Mouse (Mus musculus) limb, embryonic 14.5 days (tissue): ENCODE results near the gene Acy3. TPM values are rescaled to one million over a fixed set of nuclear protein-coding genes. Genes with fewer than 3 reads are reported as not detected.

ENCODE experiments used
- ATAC-seq: fragments of 200-750 bp; cut with Nextera tagmentation; 2 replicates; pipeline ENCODE4 v1.8.0; 2017; ENCODE audit warnings: low read depth, moderate number of reproducible peaks, moderate TSS enrichment; ENCODE audit not compliant: low FRiP score
- DNase-seq: peaks from one replicate; pipeline ENCODE4 v3.0.0-alpha.2; 2015; ENCODE audit warnings: low spot score
- H3K27ac ChIP-seq: fragments of 300-500 bp; sonication (generic); replicated peaks from 2 replicates; pipeline ENCODE4 v1.5.1; 2014; ENCODE audit warnings: low read depth, mild to moderate bottlenecking, low read length, moderate library complexity, mixed read lengths
- H3K27me3 ChIP-seq: fragments of 300-500 bp; sonication (generic); 2 replicates; pipeline ENCODE4 v1.6.1; 2014; ENCODE audit warnings: low read length, mixed read lengths; ENCODE audit not compliant: control insufficient read depth, insufficient read depth
- H3K36me3 ChIP-seq: fragments of 300-500 bp; sonication (generic); 2 replicates; pipeline ENCODE4 v1.6.1; 2014; ENCODE audit warnings: mild to moderate bottlenecking, low read length, moderate library complexity, mixed read lengths; ENCODE audit not compliant: control insufficient read depth, insufficient read depth
- H3K4me1 ChIP-seq: fragments of 300-500 bp; sonication (generic); 2 replicates; pipeline ENCODE4 v1.6.1; 2014; ENCODE audit warnings: antibody characterized with exemption, low read length, mixed read lengths; ENCODE audit not compliant: control insufficient read depth, insufficient read depth
- H3K4me2 ChIP-seq: fragments of 300-500 bp; sonication (generic); replicated peaks from 2 replicates; pipeline ENCODE4 v1.6.1; 2014; ENCODE audit warnings: low read depth, mild to moderate bottlenecking, low read length, moderate library complexity; ENCODE audit not compliant: severe bottlenecking
- H3K4me3 ChIP-seq: fragments of 300-500 bp; sonication (generic); replicated peaks from 2 replicates; pipeline ENCODE4 v1.5.1; 2014; ENCODE audit warnings: low read length
- H3K9ac ChIP-seq: fragments of 300-500 bp; sonication (generic); 2 replicates; pipeline ENCODE4 v1.6.1; 2014; ENCODE audit warnings: mild to moderate bottlenecking, low read depth, low read length, moderate library complexity; ENCODE audit not compliant: severe bottlenecking
- H3K9me3 ChIP-seq: fragments of 300-500 bp; sonication (generic); 2 replicates; pipeline ENCODE4 v1.6.1; 2016; ENCODE audit warnings: low read length; ENCODE audit not compliant: control insufficient read depth
- POLR2A ChIP-seq: fragments of 200-500 bp; IDR thresholded peaks from 2 replicates; pipeline ENCODE4 v1.8.0; 2012; ENCODE audit warnings: inconsistent platforms, mild to moderate bottlenecking, moderate library complexity, borderline replicate concordance; ENCODE audit not compliant: insufficient read depth, insufficient read length; ENCODE audit errors: extremely low read depth
- WGBS: fragments of 180-500 bp; shearing (Covaris S2); extraction: QIAGEN DNeasy Blood & Tissue Kit; methylation state at CpG from one replicate; pipeline ENCODE4 v1.1.7; 2014; 5-methylcytosine and 5-hydroxymethylcytosine counted together
- polyA plus RNA-seq, 2 experiments: library from polyadenylated mRNA; depleted of rRNA in 1 of 2; stranded (reverse) in 1 of 2; unstranded in 1 of 2; fragments of >200 nt; fragmentation: Nextera tagmentation in 1 of 2; extraction: Ambion mirVana in 1 of 2; gene quantifications; 2 replicates each; pipeline versions ENCODE4 v1.2.1 to v1.2.3; 2012 to 2014

The Acy3 gene
- polyA plus RNA-seq, 2 experiments: 9.2 to 9.4 TPM

- no peak for ATAC-seq
- Histone ChIP-seq H3K9me3 (no peaks in the 10 kb centered on the region), H3K4me3 (no peak overlapping the region; the same call in 1 of the 2 replicates), H3K4me2 (peak overlapping the region; percentile 85), H3K4me1 (peaks cover 12% of the 10 kb centered on the region), H3K27me3 (no peaks in the 10 kb centered on the region), H3K27ac (no peak overlapping the region), H3K36me3 (peaks cover 3% of the 10 kb centered on the region; the same call in 1 of the 2 replicates), H3K9ac (no peak overlapping the region)
- WGBS: 90% methylated on average over 9 of the region's 9 CpGs
- TF ChIP-seq POLR2A: no peak
- no peak for DNase-seq
Measured at GRCm38 (mm10) chr19:3999121-3999730, 12.9 kb downstream of the Acy3 start.

- peak within 1 kb of the TSS; percentile 81 for H3K9ac ChIP-seq
- ATAC-seq: peak; percentile 92
- peaks cover 12% of the 10 kb centered on the region for H3K4me1 ChIP-seq
- H3K9me3 ChIP-seq: no peaks in the 10 kb centered on the region
- WGBS: 1% methylated on average over 50 of the region's 64 CpGs
- peak; percentile 97 for DNase-seq
- no peaks in the 10 kb centered on the region for H3K27me3 ChIP-seq
- peak within 1 kb of the TSS; percentile 70 for H3K4me3 ChIP-seq
- H3K27ac ChIP-seq: peak within 1 kb of the TSS; percentile 93
- peak within 1 kb of the TSS; percentile 85 for H3K4me2 ChIP-seq
- peak; percentile 93; the same call in 1 of the 2 replicates for TF ChIP-seq POLR2A
- peaks cover 9% of the 10 kb centered on the region for H3K36me3 ChIP-seq
Measured at GRCm38 (mm10) chr19:4000119-4000900, 13.9 kb downstream of the Acy3 start, which contains the start of the genes Nudt8 and Gm49405. TSS of gene Nudt8 (plus strand) at chr19:4000580. TSS of gene Gm49405 (plus strand) at chr19:4000626.

GRCm38 (mm10) chr19:4000949-4001525 is 14.7 kb downstream of the Acy3 start:
- H3K4me1 ChIP-seq: peaks cover 12% of the 10 kb centered on the region
- WGBS: 13% methylated on average over 16 of the region's 17 CpGs
- DNase-seq (no peak), ATAC-seq (no peak)
- H3K27ac ChIP-seq: peak overlapping the region; percentile 93
- peaks cover 16% of the 10 kb centered on the region for H3K36me3 ChIP-seq
- H3K27me3 ChIP-seq: no peaks in the 10 kb centered on the region
- H3K9ac ChIP-seq: peak overlapping the region; percentile 81
- peak overlapping the region; percentile 85 for H3K4me2 ChIP-seq
- H3K9me3 ChIP-seq: no peaks in the 10 kb centered on the region
- no peak for TF ChIP-seq POLR2A
- peak overlapping the region; percentile 70 for H3K4me3 ChIP-seq

DNA sequence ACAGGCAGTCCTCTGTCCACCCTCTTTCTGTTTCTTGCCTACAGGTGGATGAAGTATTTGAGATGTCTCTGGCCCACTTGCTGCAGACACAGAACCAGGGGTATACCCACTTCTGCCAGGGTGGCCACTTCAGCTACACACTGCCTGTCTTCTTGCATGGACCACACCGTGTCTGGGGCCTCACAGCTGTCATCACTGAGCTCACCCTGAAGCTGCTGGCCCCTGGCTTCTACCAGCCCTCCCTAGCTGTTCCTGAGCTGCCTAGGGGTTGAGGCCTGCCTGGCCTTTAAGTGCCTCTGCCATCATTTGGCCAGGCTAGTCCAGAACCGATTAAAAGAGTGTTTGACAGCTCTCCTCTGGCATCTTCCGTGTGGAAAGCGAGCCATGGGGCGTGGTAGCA is 15.4 kb downstream of the Acy3 start:
- Histone ChIP-seq H3K27ac (no peak overlapping the region), H3K9ac (peak overlapping the region; percentile 81; the same call in 1 of the 2 replicates), H3K36me3 (peaks cover 23% of the 10 kb centered on the region), H3K4me1 (peaks cover 12% of the 10 kb centered on the region), H3K4me3 (no peak overlapping the region), H3K27me3 (no peaks in the 10 kb centered on the region), H3K4me2 (no peak overlapping the region), H3K9me3 (no peaks in the 10 kb centered on the region)
- no peak for ATAC-seq
- DNase-seq: no peak
- no peak for TF ChIP-seq POLR2A
- WGBS: 89% methylated on average over 5 of the region's 5 CpGs

- H3K27ac ChIP-seq: no peak within 1 kb of the TSS
- H3K9ac ChIP-seq: 0 out of 2 replicates have a peak within 1 kb of the TSS, but pooled peaks have one; percentile 5
- no peak within 1 kb of the TSS for H3K4me2 ChIP-seq
- no peak for DNase-seq
- no peak within 1 kb of the TSS for H3K4me3 ChIP-seq
- peaks cover 12% of the 10 kb centered on the region for H3K4me1 ChIP-seq
- H3K27me3 ChIP-seq: no peaks in the 10 kb centered on the region
- no peak for ATAC-seq
- WGBS: 70% methylated on average over 1 of the region's 1 CpGs
- no peaks in the 10 kb centered on the region for H3K9me3 ChIP-seq
- no peak for TF ChIP-seq POLR2A
- peaks cover 37% of the 10 kb centered on the region for H3K36me3 ChIP-seq
Measured at GRCm38 (mm10) chr19:4003112-4003511, 16.7 kb downstream of the Acy3 start, which contains the start of gene Doc2g. TSS of gene Doc2g (plus strand) at chr19:4003313.
